Mouse (Mus musculus) erythroid progenitor cell, adult 5-6 weeks (primary cell): Measurements from ENCODE around the gene Klhl11. TPM values are rescaled to one million over a fixed set of nuclear protein-coding genes. Genes with fewer than 3 reads are reported as not detected.

Source experiments
- ATAC-seq: replicated peaks from 2 replicates; pipeline ENCODE4 v1.8.0; 2016; ENCODE audit warnings: moderate number of reproducible peaks, mild to moderate bottlenecking, moderate TSS enrichment, inconsistent platforms; ENCODE audit not compliant: poor library complexity, low FRiP score, severe bottlenecking
- total RNA-seq, 2 experiments: library from RNA; stranded (forward) in 1 of 2; stranded (reverse) in 1 of 2; fragments of 150-400 nt in 1 of 2; fragments of 186-747, 209-891 nt in 1 of 2; gene quantifications; 2 replicates each; pipeline versions ENCODE4 v1.2.3 to v1.2.4; 2015 to 2017; ENCODE audit warnings: low replicate concordance in 2 of 2

Gene Klhl11
- total RNA-seq (2015; ENCODE audit: low replicate concordance) (2.5 and 5.0 TPM in 2 replicates), total RNA-seq (2017; ENCODE audit: low replicate concordance) (12.1 and 15.7 TPM in 2 replicates)

GRCm38 (mm10) chr11:100472197-100472934 is at the start of gene Klhl11:
Klhl11 (minus strand) TSS chr11:100472741.
- ATAC-seq: peak; percentile 95

GRCm38 (mm10) chr11:100520838-100521237 is 48.3 kb upstream of the Klhl11 start:
- ATAC-seq: 0 out of 2 replicates have a peak, but pooled peaks have one; percentile 15

GRCm38 (mm10) chr11:100519188-100519587 is 46.6 kb upstream of the Klhl11 start:
- ATAC-seq: no peak

DNA sequence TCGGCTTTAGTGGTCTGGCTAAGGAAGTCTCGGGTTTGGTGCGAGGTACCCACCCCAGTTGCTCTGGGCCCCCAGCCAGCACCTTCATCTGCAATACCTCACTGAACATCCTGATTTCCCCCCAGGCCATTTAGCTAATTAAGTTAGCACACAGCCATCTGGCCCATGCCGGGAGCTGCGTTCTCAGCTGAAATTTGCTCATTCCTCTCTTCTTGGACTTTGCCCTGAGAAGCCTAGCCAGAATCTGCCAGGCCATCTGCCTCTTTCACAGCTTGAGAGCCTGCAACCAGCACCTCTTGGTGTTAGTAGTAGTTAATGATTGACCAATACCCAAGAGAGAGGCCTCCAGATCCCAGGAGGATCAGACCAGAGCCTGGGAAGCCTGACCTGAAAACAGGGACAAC is 45.6 kb upstream of the Klhl11 start:
- no peak for ATAC-seq

- no peak for ATAC-seq
Measured at GRCm38 (mm10) chr11:100516291-100516690, 43.8 kb upstream of the Klhl11 start.

DNA sequence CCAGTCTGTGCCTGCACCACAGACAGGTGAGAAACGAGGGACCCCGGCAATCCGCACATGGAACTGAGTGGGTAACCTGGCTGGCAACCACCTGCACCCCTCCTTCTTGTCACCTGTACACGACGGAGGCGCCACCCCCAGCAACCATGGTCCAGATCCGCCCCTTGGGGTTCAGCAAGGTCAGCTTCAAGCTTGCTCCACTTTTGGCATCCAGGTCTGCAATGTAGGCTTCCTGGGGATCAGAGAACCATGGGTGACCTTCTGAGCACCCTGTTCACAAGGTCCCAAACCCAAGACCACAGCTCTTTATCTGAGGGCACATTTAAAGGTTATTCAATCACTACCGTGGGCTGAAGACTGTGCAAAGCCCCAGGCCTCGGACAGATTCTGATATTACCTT is 43.2 kb upstream of the Klhl11 start:
- ATAC-seq: no peak

- no peak for ATAC-seq
Measured at GRCm38 (mm10) chr11:100515061-100515460, 42.5 kb upstream of the Klhl11 start.

DNA sequence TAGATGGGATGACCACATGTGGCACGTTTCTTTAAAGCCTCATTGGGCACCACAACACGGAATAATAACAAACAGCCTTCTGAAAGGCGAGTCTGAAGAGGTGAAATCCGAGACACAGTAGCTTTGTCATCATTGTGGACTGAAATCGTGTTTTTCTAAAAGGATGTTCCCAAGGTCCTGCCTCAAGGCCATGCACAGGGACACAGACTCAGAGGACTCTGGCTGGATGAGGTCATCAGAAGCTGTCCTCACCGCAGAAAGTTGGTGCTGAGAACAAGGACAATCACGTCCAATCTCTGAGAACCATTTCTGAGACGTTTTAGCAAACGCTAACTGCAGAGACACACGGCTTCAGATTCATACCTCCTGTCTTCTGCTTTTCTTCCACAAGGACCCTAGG is 41.2 kb upstream of the Klhl11 start:
- ATAC-seq: no peak

DNA sequence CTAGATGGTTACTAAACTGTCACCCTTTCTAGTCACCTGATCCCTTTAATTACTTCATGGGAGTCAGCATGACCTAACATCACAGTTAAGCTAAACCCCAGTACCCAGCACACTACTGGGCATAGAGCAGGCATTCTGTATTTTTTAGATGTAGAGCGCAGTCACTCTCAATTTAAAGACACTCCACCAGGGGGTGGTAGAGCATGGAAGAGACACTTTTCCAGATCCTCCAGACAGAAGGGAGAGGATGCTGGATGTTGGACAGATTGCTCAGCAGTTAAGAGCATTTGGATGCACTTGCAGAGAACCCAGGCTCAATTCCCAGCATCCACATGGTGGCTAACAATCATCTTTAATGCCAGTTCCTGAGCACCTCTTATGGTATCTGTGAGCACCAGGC is 39.8 kb upstream of the Klhl11 start:
- ATAC-seq: no peak

DNA sequence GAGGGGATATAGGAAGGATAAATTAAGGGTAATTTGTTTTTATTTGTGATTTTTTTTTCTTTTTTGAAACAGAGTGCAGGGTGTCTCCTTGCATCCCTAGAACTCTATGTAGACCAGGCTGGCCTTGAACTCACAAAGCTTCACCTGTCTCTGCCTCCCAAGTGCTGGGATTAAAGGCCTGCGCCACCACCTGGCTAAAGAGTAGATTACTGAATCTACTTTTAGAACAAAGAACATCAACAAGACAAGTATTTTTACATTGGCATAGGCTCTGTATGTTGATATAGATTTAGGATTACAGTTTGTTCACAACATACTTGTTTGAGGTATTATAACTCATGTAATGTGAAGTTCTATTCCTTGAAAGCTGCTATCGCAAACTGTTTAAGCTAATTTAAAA is 38.0 kb upstream of the Klhl11 start:
- ATAC-seq: no peak

DNA sequence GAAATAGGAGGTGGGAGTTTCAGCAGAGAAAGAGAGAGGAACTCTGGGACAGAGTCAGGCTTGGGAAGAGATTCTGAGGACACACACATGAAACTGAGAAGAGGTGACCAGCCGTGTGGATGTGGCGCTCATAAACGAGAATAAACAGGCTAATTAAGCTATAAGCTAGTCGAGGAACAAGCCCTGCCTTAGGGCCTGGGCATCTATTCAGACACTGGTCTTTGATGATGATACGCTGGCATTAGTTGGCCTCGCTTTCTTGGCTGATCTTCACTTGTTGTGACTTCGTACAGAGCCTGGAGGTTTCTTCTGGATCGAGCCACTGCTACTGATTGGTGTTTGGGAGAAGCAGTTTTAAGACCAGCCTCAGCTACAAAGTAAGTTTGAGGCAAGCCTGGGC is 33.5 kb upstream of the Klhl11 start:
- no peak for ATAC-seq

DNA sequence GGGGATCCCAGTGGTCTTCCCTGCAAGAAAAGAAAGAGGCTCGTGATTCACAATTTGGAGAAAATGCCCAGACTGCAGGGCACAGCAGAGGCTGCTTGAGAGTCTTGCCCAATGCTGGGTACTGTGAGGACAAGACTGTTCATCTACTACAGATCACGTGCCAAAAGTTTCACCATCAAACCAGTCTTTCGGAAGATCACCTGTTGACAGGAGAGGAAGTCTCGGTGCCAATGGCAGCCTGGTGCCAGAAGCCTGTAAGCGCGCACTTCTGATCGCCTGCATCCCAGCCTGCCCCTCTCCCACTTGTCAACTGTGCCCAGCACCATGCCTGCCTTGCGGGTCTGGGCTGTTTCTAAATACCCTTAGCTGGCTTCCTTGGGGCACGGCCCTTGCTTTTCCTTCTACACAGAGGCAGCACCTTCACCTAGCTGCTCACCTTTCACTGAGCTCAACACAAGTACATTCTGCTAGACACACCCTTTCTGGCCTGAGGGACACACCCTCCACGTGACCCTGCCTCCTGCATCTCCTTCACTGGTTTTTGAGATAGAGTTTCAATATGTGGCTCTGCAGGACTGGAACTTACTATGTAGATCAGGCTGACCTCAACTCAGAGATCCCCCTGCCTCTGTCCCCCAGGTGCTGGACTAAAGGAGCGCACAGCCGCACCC is 32.6 kb upstream of the Klhl11 start:
- no peak for ATAC-seq

DNA sequence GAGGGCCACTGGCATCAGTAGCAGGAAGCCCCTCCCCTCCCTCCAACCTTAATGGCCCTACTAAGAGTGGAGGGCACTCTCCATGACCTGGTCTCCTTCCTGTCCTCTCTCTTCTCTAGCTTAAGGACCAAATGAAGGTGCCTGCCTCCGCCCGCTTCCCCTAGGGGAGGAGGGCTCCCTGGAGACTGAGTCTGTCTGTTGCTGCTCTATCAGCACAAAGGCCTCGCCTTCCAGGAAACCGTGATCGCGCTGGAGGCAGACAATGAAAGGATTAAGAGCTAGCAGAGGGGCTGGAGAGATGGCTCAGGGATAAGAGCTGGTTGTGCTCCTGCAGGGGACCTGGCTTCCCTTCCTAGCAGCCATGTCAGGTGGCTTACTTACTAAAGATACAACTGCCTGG is 28.8 kb upstream of the Klhl11 start:
- ATAC-seq: no peak

DNA sequence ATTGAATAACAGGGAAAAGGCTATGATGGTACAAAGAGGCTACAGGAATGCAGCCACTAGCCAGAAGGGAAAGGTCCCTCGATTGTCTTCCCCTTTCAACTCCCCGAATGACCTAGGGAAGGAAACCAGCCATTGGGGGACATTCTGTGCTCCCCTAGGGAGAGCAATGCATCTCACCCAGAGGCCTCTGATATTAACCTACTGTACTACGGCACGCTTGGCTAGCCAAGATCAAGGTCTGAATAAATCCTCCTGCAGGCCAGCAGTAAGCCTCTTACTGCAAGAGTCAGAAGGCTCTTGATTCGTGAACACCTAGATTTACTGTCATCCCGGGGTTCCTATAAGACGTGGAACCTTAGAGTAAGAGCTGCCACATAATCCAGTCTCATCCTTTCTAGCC is 28.1 kb upstream of the Klhl11 start:
- ATAC-seq: no peak

DNA sequence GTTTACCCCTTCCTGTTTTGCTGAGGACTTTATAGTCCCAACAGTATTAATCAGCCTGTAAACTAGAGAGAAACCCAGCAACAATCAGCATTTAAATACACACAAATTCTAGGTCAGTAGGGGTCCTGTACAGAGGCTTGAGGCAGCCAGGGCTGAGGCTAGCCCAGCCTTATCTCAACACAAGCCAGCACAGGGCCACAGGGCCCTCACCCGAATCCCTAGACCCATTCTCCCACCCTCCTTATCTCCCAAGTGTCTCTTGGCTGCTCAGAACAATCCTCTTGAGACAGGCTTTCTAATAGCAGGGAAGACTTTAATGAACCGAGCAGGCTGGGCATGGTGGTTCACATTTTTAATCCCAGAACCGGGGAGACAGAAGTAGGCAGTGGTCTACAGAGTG is 27.7 kb upstream of the Klhl11 start:
- ATAC-seq: no peak

DNA sequence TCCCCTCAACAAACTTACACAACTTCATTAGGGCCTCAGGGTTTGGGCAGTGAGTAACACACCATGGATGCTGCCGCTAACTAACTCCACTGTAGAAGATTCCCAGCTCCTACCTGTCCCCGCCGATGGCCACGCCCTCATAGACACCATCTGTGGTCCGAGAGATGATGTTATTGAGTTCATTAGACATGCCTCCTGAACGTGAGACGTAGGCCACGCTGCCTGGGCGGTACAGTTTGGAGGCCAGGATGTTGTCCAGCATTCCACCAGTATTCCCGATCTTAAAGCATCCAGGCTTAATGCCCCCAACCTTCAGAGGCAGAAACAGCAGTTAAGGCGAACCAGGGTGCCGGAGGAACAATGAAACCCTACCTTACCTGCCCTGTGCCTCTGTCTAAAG is 21.2 kb upstream of the Klhl11 start:
- no peak for ATAC-seq

DNA sequence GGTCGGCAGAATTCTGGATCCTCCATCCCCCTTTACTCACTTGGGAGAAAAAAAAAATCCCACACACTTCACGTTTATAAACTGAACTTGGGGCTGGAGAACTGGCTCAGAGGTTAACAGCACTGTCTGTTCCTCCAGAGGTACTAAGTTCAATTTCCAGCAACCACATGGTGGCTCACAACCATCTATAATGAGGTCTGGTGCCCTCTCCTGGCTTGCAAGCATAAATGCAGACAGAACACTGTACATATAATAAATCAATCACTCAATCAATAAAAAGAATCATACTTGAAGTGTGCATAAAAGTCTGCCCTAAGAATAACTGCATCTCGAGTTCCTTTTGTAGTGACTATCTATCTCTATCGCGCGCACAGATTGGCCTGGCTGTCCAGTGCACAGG is 18.4 kb upstream of the Klhl11 start:
- no peak for ATAC-seq

GRCm38 (mm10) chr11:100485801-100486538 is 13.4 kb upstream of the Klhl11 start:
- peak; percentile 62; the same call in 1 of the 2 replicates for ATAC-seq

DNA sequence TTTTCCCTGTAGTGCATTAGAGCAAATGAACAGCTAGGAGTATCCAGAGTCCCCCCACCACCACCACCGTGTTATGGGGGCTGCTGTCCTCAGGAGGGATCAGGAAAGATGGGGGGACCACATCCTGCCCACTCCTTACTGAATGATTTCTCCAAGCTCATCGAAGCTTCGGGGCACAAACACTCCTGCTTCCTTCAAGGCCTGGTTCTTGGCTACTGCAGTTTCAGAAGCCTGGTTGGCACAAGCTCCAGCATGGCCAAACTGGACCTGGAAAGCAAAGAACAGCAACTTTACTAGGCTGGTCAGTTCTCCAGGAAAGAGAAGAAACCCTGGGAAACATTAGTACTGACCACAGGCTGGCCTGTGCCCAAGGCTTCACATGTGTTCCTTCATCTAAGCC is 11.9 kb upstream of the Klhl11 start:
- ATAC-seq: no peak

- ATAC-seq: no peak
Measured at GRCm38 (mm10) chr11:100479152-100479551, 6.6 kb upstream of the Klhl11 start.

DNA sequence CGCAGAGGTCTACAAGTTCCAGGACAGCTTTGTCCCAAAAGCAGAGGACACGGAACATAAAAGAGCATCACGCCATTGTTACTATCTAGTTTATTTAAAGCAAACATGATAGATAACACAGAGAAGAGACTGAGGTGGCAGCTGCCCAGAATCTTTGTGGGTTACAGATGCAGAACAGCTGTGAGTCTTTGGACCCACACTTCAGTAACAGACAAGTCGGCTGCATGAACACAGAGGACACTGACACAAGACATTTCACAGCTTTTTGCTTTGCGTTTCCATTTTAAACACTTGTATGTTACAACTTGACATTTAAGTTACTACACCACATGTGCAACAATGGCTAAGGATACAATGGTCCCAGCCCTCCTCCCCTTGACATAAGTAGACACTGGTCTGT is 3.7 kb upstream of the Klhl11 start:
- ATAC-seq: no peak
